Mouse (Mus musculus) stomach, postnatal 0 days (tissue): ENCODE measurements around the gene Kl.

ENCODE experiments used
- CTCF ChIP-seq: IDR thresholded peaks from 2 replicates; pipeline ENCODE4 v1.5.1; 2016; ENCODE audit warnings: antibody characterized with exemption, low read depth, mild to moderate bottlenecking, moderate library complexity
- EP300 ChIP-seq: optimal IDR thresholded peaks from 2 replicates; pipeline ENCODE3; 2016; ENCODE audit warnings: antibody characterized with exemption

GRCm38 (mm10) chr5:150994096-150994495 is 41.7 kb downstream of the Kl start:
- no peak for TF ChIP-seq EP300
- TF ChIP-seq CTCF = no peak
